Mouse (Mus musculus): Measurements from ENCODE around the gene Tomm40. TPM values are rescaled to one million over a fixed set of nuclear protein-coding genes. Genes with fewer than 3 reads are reported as not detected.
A peak's percentile ranks its signal among the peaks of the same experiment; 100 is the strongest.

The Tomm40 gene
- polyA plus RNA-seq, 1 experiment from 2014 or later = 86.3 TPM

DNA sequence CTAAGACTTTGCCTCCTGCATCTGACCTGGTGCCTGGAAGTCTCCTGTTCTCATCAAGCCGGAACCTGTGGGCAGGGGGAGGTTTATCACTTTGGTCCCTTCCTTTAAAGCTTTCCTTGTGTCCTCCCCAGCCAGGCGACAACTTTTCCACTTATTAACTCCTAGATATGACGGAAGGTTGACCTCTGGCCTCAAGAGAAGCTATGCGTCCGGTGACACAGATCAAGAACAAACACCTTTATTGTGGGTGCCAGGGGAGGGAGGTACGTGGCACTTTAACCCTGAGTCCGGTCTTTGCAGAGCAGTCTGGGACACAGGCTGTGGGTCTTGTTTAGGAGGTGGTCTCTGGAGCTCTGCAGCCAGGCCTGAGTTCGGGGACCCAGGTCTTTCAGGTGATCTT, 37.4 kb downstream of the Tomm40 start, which contains the start of gene Apoc2:
Gene Apoc2 (minus strand): TSS at position 70 of the 400 bp plus-strand sequence.
- Histone ChIP-seq H3K27ac (ENCODE audit: low read depth, low read length) (no peak within 1 kb of the TSS), H3K27me3 (replicated peaks; ENCODE audit: control insufficient read depth, insufficient read depth, low read length) (no peaks in the 10 kb centered on the region), H3K4me3 (ENCODE audit: low read depth, low read length) (no peak within 1 kb of the TSS), H3K9ac (ENCODE audit: low read length) (no peak within 1 kb of the TSS), H3K4me1 (ENCODE audit: control insufficient read depth, insufficient read depth, low read length) (no peaks in the 10 kb centered on the region), H3K9me3 (replicated peaks; ENCODE audit: control insufficient read depth, low read length) (no peaks in the 10 kb centered on the region), H3K36me3 (ENCODE audit: control insufficient read depth, insufficient read depth, low read length) (no peaks in the 10 kb centered on the region), H3K4me2 (ENCODE audit: low read length) (no peak within 1 kb of the TSS)
- DNase-seq (ENCODE audit: low spot score) (no peak), ATAC-seq (no peak)
- whole genome bisulfite sequencing = 83% methylated on average over 8 of the region's 8 CpGs

DNA sequence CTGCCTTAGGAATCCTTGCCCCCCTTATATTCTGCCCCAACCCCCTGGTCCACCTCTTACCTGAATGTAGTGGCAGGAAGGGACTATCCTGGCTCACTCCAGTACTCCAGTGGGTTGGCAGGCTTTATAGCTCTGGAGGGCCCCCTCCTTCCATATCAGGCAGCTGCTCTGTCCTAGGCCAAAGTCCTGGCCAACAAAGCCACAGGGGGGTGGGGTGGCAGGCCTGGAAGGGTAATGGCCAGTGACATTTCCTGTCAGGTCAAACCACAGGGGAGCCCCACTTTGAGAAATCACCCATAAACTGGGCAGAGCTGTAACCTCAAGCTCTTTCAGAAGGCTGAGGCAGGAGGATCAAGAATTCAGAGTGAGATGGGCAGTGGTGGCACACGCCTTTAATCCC, 38.6 kb downstream of the Tomm40 start:
- Histone ChIP-seq H3K4me1 (ENCODE audit: control insufficient read depth, insufficient read depth, low read length) (no peaks in the 10 kb centered on the region), H3K9me3 (replicated peaks; ENCODE audit: control insufficient read depth, low read length) (no peaks in the 10 kb centered on the region), H3K27ac (ENCODE audit: low read depth, low read length) (no peak overlapping the region), H3K36me3 (ENCODE audit: control insufficient read depth, insufficient read depth, low read length) (no peaks in the 10 kb centered on the region), H3K27me3 (replicated peaks; ENCODE audit: control insufficient read depth, insufficient read depth, low read length) (no peaks in the 10 kb centered on the region), H3K4me3 (ENCODE audit: low read depth, low read length) (no peak overlapping the region), H3K4me2 (ENCODE audit: low read length) (no peak overlapping the region), H3K9ac (ENCODE audit: low read length) (no peak overlapping the region)
- no peak for DNase-seq (ENCODE audit: low spot score)
- no peak for ATAC-seq
- WGBS = 68% methylated on average over 1 of the region's 1 CpGs

DNA sequence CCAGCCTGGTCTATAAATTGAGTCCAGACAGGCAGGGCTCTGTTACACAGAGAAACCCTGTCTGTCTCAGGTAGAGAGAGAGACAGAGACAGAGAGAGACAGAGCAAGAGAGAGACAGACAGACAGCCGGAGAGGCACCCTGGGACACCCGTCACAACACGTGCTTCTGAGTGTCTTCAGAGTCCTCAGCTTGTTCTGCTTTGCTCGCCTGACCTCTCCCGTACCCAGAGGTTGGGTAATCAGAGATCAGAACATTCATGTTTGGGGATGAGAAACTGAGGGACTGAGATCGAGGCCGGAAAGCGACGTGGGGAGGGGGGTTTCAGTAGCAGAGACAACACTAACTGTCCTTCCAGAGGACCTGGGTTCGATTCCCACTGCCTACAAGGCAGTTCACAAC, 39.4 kb downstream of the Tomm40 start:
- H3K9me3 ChIP-seq (replicated peaks; ENCODE audit: control insufficient read depth, low read length) = no peaks in the 10 kb centered on the region
- ATAC-seq (no peak), DNase-seq (ENCODE audit: low spot score) (no peak)
- no peaks in the 10 kb centered on the region for H3K4me1 ChIP-seq (ENCODE audit: control insufficient read depth, insufficient read depth, low read length)
- H3K27me3 ChIP-seq (replicated peaks; ENCODE audit: control insufficient read depth, insufficient read depth, low read length) = no peaks in the 10 kb centered on the region
- no peaks in the 10 kb centered on the region for H3K36me3 ChIP-seq (ENCODE audit: control insufficient read depth, insufficient read depth, low read length)
- no peak overlapping the region for H3K4me2 ChIP-seq (ENCODE audit: low read length)
- no peak overlapping the region for H3K27ac ChIP-seq (ENCODE audit: low read depth, low read length)
- 89% methylated on average over 10 of the region's 10 CpGs for WGBS
- no peak overlapping the region for H3K9ac ChIP-seq (ENCODE audit: low read length)
- no peak overlapping the region for H3K4me3 ChIP-seq (ENCODE audit: low read depth, low read length)

DNA sequence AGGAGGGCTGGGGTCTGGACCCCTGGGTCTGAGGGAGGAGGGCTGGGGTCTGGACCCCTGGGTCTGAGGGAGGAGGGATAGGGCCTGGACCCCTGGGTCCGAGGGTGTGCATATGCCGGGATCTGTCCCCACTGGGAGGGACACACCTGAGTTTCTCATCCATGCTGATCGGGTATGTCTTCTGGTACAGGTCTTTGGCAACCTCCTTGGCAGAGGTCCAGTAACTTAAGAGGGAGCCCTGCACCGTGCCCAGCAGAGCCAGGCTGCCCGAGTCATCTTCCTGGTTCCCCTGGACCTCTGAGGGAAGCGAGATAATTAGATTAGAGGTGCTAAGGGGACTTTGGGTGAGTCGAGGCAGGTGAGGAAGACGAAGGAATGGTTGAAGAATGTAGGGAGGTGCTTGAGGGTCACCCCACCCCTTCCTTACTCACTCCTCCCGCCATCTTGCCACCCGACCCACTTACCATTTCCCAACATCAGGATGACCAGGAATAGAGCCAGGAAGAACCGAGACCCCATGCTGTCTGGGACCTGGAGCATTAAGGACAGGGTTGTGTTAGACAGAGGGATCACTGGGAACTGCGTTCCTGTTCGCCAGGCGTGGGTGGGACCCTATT, 42.0 kb downstream of the Tomm40 start:
- no peaks in the 10 kb centered on the region for H3K9me3 ChIP-seq (replicated peaks; ENCODE audit: control insufficient read depth, low read length)
- no peaks in the 10 kb centered on the region for H3K36me3 ChIP-seq (ENCODE audit: control insufficient read depth, insufficient read depth, low read length)
- H3K4me1 ChIP-seq (ENCODE audit: control insufficient read depth, insufficient read depth, low read length) = no peaks in the 10 kb centered on the region
- 71% methylated on average over 14 of the region's 14 CpGs for WGBS
- no peak overlapping the region for H3K27ac ChIP-seq (ENCODE audit: low read depth, low read length)
- no peaks in the 10 kb centered on the region for H3K27me3 ChIP-seq (replicated peaks; ENCODE audit: control insufficient read depth, insufficient read depth, low read length)
- no peak for DNase-seq (ENCODE audit: low spot score)
- no peak overlapping the region for H3K4me3 ChIP-seq (ENCODE audit: low read depth, low read length)
- H3K9ac ChIP-seq (ENCODE audit: low read length) = no peak overlapping the region
- no peak for ATAC-seq
- no peak overlapping the region for H3K4me2 ChIP-seq (ENCODE audit: low read length)

DNA sequence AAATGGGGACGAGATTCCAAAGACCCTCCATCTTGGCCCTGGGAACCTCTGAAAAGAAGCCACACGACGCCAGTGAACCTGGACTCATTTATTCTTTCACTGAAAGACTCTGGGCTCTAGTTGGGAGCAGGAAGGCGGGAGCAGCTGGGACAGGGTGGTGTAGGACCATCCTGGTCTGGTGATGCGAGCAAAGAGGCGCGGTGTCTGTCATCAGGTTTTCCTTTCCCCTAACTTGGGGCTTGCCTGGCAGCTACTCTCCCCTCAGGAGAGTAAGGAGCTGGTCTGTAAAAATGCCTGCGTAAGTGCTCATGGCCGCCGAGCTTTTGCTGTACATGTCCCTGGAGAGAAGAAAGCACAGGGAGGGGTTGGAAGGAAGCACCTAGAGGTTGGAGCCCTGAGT, 43.7 kb downstream of the Tomm40 start:
- DNase-seq (ENCODE audit: low spot score) = no peak
- H3K27me3 ChIP-seq (replicated peaks; ENCODE audit: control insufficient read depth, insufficient read depth, low read length) = no peaks in the 10 kb centered on the region
- no peak overlapping the region for H3K9ac ChIP-seq (ENCODE audit: low read length)
- no peak for ATAC-seq
- no peaks in the 10 kb centered on the region for H3K9me3 ChIP-seq (replicated peaks; ENCODE audit: control insufficient read depth, low read length)
- no peak overlapping the region for H3K4me2 ChIP-seq (ENCODE audit: low read length)
- no peak overlapping the region for H3K4me3 ChIP-seq (ENCODE audit: low read depth, low read length)
- H3K27ac ChIP-seq (ENCODE audit: low read depth, low read length) = no peak overlapping the region
- whole genome bisulfite sequencing = 69% methylated on average over 10 of the region's 10 CpGs
- no peaks in the 10 kb centered on the region for H3K36me3 ChIP-seq (ENCODE audit: control insufficient read depth, insufficient read depth, low read length)
- H3K4me1 ChIP-seq (ENCODE audit: control insufficient read depth, insufficient read depth, low read length) = no peaks in the 10 kb centered on the region

DNA sequence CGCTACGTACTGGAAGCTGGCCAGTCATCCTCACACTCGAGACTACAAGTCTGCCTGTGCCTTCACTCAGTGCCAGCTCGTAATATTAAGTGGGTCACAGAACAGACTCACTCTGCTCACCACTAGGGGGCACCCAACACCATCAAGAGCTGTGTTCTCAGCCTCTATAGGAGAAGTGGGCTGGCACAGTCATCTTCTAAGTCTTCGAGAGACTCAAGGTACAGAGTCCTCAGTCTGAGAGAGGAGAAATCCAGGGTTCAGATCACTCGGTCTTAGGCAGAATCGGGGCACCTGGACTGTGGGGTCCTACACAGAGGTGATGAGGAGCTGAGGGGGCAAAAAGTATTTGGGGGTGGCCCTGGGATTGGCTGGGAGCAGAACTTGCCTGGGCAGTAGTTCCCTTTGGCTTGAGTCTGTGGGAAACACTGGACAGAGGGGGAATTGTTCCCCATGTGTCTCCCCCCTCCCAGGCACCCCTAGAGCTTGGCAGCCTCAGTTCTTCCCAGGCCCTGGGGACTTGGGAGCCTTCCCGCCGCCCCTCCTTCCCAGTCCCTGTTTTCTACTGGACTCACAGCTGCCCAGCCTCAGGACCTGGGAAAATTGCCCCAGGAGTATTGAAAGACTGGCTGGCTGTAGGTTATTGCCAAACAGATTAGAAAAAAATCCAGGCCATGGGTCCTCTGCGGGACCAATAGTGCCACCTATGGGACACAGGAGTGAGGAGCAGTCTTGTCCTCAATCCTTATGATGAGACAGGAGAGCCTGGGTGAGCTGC, 46.1 kb downstream of the Tomm40 start:
- H3K4me3 ChIP-seq (ENCODE audit: low read depth, low read length) = no peak overlapping the region
- H3K27ac ChIP-seq (ENCODE audit: low read depth, low read length) = 0 out of 2 replicates have a peak overlapping the region, but pooled peaks have one; percentile 35
- no peaks in the 10 kb centered on the region for H3K9me3 ChIP-seq (replicated peaks; ENCODE audit: control insufficient read depth, low read length)
- no peaks in the 10 kb centered on the region for H3K36me3 ChIP-seq (ENCODE audit: control insufficient read depth, insufficient read depth, low read length)
- WGBS = 8% methylated on average over 10 of the region's 10 CpGs
- no peak overlapping the region for H3K9ac ChIP-seq (ENCODE audit: low read length)
- no peaks in the 10 kb centered on the region for H3K27me3 ChIP-seq (replicated peaks; ENCODE audit: control insufficient read depth, insufficient read depth, low read length)
- peaks cover 4% of the 10 kb centered on the region for H3K4me1 ChIP-seq (ENCODE audit: control insufficient read depth, insufficient read depth, low read length)
- DNase-seq (ENCODE audit: low spot score) (peak; percentile 96), ATAC-seq (peak; percentile 70)
- no peak overlapping the region for H3K4me2 ChIP-seq (ENCODE audit: low read length)

DNA sequence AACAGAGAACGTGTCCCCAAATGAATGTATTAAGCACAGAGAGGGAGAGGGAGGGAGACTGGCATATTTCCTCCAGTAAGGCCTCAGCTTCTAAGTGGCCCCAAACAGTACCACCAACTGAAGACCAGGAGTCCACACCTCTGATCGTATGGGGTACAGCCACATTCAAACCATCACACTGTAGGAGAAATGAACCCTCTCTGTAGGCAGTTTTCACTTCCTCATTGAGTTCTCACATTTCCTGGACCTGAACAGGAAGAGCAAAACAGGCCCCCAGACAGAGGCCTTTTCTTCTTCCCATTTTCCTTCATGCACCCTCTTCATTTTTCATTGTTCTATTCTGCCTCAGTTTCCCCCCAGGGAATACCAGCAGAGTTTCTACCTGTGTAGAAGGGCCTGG, 47.8 kb downstream of the Tomm40 start:
- Histone ChIP-seq H3K27me3 (replicated peaks; ENCODE audit: control insufficient read depth, insufficient read depth, low read length) (no peaks in the 10 kb centered on the region), H3K9me3 (replicated peaks; ENCODE audit: control insufficient read depth, low read length) (no peaks in the 10 kb centered on the region), H3K4me1 (ENCODE audit: control insufficient read depth, insufficient read depth, low read length) (peaks cover 12% of the 10 kb centered on the region), H3K27ac (ENCODE audit: low read depth, low read length) (no peak overlapping the region), H3K4me2 (ENCODE audit: low read length) (no peak overlapping the region), H3K4me3 (ENCODE audit: low read depth, low read length) (no peak overlapping the region), H3K9ac (ENCODE audit: low read length) (no peak overlapping the region), H3K36me3 (ENCODE audit: control insufficient read depth, insufficient read depth, low read length) (0 out of 2 replicates have a peak, but pooled peaks cover 3% of the 10 kb centered on the region)
- no peak for ATAC-seq
- no peak for DNase-seq (ENCODE audit: low spot score)
- 75% methylated on average over 2 of the region's 2 CpGs for WGBS

DNA sequence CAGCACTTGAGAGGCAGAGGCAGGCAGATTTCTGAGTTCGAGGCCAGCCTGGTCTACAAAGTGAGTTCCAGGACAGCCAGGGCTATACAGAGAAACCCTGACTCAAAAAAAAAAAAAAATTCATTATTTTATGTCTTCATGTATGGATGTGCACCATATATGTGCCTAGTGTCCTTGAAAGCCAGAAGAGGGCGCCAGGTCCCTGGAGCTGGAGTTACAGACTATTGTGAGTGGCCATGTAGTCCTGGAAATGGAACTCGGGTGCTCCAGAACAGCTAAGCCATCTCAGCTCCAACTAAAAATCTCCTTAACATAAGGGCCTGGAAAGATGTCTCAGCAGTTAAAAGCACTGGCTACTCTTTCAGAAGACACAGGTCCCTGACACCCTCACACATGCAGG, 48.5 kb downstream of the Tomm40 start:
- WGBS = 70% methylated on average over 3 of the region's 3 CpGs
- no peak for DNase-seq (ENCODE audit: low spot score)
- Histone ChIP-seq H3K36me3 (ENCODE audit: control insufficient read depth, insufficient read depth, low read length) (0 out of 2 replicates have a peak, but pooled peaks cover 8% of the 10 kb centered on the region), H3K4me1 (ENCODE audit: control insufficient read depth, insufficient read depth, low read length) (peaks cover 12% of the 10 kb centered on the region), H3K9ac (ENCODE audit: low read length) (no peak overlapping the region), H3K4me2 (ENCODE audit: low read length) (no peak overlapping the region), H3K27me3 (replicated peaks; ENCODE audit: control insufficient read depth, insufficient read depth, low read length) (no peaks in the 10 kb centered on the region), H3K4me3 (ENCODE audit: low read depth, low read length) (no peak overlapping the region), H3K9me3 (replicated peaks; ENCODE audit: control insufficient read depth, low read length) (no peaks in the 10 kb centered on the region), H3K27ac (ENCODE audit: low read depth, low read length) (no peak overlapping the region)
- no peak for ATAC-seq

Measured in forebrain, embryonic 14.5 days (tissue).